Mouse (Mus musculus): ENCODE data around the gene Sh3bp5.

DNA sequence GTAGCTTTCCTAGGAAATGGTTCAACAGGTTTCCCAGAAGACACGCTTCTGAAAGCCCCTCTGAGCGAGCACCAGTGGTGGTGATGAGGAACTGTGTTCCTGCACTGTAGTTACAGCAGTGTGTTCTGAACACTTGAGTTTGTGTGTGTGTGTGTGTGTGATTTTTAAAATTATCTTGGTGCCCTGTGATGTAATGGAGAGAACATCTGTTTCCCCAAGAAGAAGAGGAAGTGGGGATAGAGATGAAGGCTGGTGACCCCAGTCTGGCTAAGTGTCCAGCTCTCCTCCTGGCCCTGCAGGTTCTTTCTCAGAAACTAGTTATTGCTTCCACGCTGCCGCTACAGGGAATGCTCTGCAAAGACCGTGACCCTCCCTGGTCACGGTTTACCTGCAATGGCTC lies 61.5 kb downstream of the Sh3bp5 start:
- TF ChIP-seq CTCF (IDR thresholded peaks at IDR 0.05) (no peak), EP300 (IDR thresholded peaks at IDR 0.05) (no peak)
